Mouse (Mus musculus): ENCODE measurements around the gene Sf3a2. TPM values are rescaled to one million over a fixed set of nuclear protein-coding genes. Genes with fewer than 3 reads are reported as not detected.

Gene Sf3a2
- total and polyA plus RNA-seq, 2 experiments = 6.7 to 17.8 TPM

- Histone ChIP-seq H3K79me2 (ENCODE audit: control insufficient read depth, insufficient read depth, low read length) (peaks cover 68% of the 10 kb centered on the region; the same call in 1 of the 2 replicates), H3K36me3 (ENCODE audit: control insufficient read depth, insufficient read depth, low read length) (no peaks in the 10 kb centered on the region), H3K4me1 (ENCODE audit: control insufficient read depth, insufficient read depth, low read length) (peaks cover 68% of the 10 kb centered on the region), H3K9ac (ENCODE audit: low read depth, low read length) (no peak overlapping the region), H3K4me3 (ENCODE audit: insufficient read depth, low read depth, low read length) (no peak overlapping the region), H3K27ac (replicated peaks; ENCODE audit: insufficient read depth, low read depth, low read length) (0 out of 2 replicates have a peak overlapping the region, but pooled peaks have one; percentile 4), H3K27me3 (ENCODE audit: control insufficient read depth, insufficient read depth, low read length) (no peaks in the 10 kb centered on the region)
- peak; percentile 46 for DNase-seq (ENCODE audit: extremely low read depth, low read depth, low spot score)
- whole genome bisulfite sequencing = 42% methylated on average over 4 of the region's 4 CpGs
- no peak for TF ChIP-seq POLR2A (IDR thresholded peaks at IDR 0.05; ENCODE audit: extremely low read depth, insufficient read depth, low read length)
- TF ChIP-seq CTCF (IDR thresholded peaks at IDR 0.05; ENCODE audit: low read depth, low read length) = no peak
Observed at GRCm38 (mm10) chr10:80760596-80761524, 37.1 kb upstream of the Sf3a2 start.

GRCm38 (mm10) chr10:80761821-80762220 lies 36.2 kb upstream of the Sf3a2 start:
- Histone ChIP-seq H3K9ac (ENCODE audit: low read depth, low read length) (no peak overlapping the region), H3K79me2 (ENCODE audit: control insufficient read depth, insufficient read depth, low read length) (peaks cover 60% of the 10 kb centered on the region; the same call in 1 of the 2 replicates), H3K27me3 (ENCODE audit: control insufficient read depth, insufficient read depth, low read length) (no peaks in the 10 kb centered on the region), H3K4me3 (ENCODE audit: insufficient read depth, low read depth, low read length) (no peak overlapping the region), H3K27ac (replicated peaks; ENCODE audit: insufficient read depth, low read depth, low read length) (no peak overlapping the region), H3K4me1 (ENCODE audit: control insufficient read depth, insufficient read depth, low read length) (peaks cover 68% of the 10 kb centered on the region), H3K36me3 (ENCODE audit: control insufficient read depth, insufficient read depth, low read length) (no peaks in the 10 kb centered on the region)
- TF ChIP-seq CTCF (IDR thresholded peaks at IDR 0.05; ENCODE audit: low read depth, low read length) (no peak), POLR2A (IDR thresholded peaks at IDR 0.05; ENCODE audit: extremely low read depth, insufficient read depth, low read length) (no peak)
- DNase-seq (ENCODE audit: extremely low read depth, low read depth, low spot score) = peak; percentile 60
- WGBS = 41% methylated on average over 3 of the region's 3 CpGs

GRCm38 (mm10) chr10:80763502-80763901 lies 34.5 kb upstream of the Sf3a2 start:
- Histone ChIP-seq H3K9ac (ENCODE audit: low read depth, low read length) (no peak overlapping the region), H3K4me1 (ENCODE audit: control insufficient read depth, insufficient read depth, low read length) (peaks cover 60% of the 10 kb centered on the region), H3K27ac (replicated peaks; ENCODE audit: insufficient read depth, low read depth, low read length) (no peak overlapping the region), H3K27me3 (ENCODE audit: control insufficient read depth, insufficient read depth, low read length) (no peaks in the 10 kb centered on the region), H3K4me3 (ENCODE audit: insufficient read depth, low read depth, low read length) (no peak overlapping the region), H3K36me3 (ENCODE audit: control insufficient read depth, insufficient read depth, low read length) (peaks cover 8% of the 10 kb centered on the region), H3K79me2 (ENCODE audit: control insufficient read depth, insufficient read depth, low read length) (peaks cover 51% of the 10 kb centered on the region; the same call in 1 of the 2 replicates)
- DNase-seq (ENCODE audit: extremely low read depth, low read depth, low spot score) = no peak
- no peak for TF ChIP-seq CTCF (IDR thresholded peaks at IDR 0.05; ENCODE audit: low read depth, low read length)
- TF ChIP-seq POLR2A (IDR thresholded peaks at IDR 0.05; ENCODE audit: extremely low read depth, insufficient read depth, low read length) = no peak
- WGBS = 79% methylated on average over 2 of the region's 2 CpGs

GRCm38 (mm10) chr10:80765746-80766145 lies 32.3 kb upstream of the Sf3a2 start:
- Histone ChIP-seq H3K4me1 (ENCODE audit: control insufficient read depth, insufficient read depth, low read length) (peaks cover 46% of the 10 kb centered on the region), H3K79me2 (ENCODE audit: control insufficient read depth, insufficient read depth, low read length) (peaks cover 33% of the 10 kb centered on the region; the same call in 1 of the 2 replicates), H3K4me3 (ENCODE audit: insufficient read depth, low read depth, low read length) (no peak overlapping the region), H3K27me3 (ENCODE audit: control insufficient read depth, insufficient read depth, low read length) (no peaks in the 10 kb centered on the region), H3K9ac (ENCODE audit: low read depth, low read length) (no peak overlapping the region), H3K36me3 (ENCODE audit: control insufficient read depth, insufficient read depth, low read length) (peaks cover 13% of the 10 kb centered on the region), H3K27ac (replicated peaks; ENCODE audit: insufficient read depth, low read depth, low read length) (peak overlapping the region; percentile 83)
- DNase-seq (ENCODE audit: extremely low read depth, low read depth, low spot score) = peak; percentile 73
- 19% methylated on average over 2 of the region's 2 CpGs for WGBS
- TF ChIP-seq CTCF (IDR thresholded peaks at IDR 0.05; ENCODE audit: low read depth, low read length) = no peak
- no peak for TF ChIP-seq POLR2A (IDR thresholded peaks at IDR 0.05; ENCODE audit: extremely low read depth, insufficient read depth, low read length)

GRCm38 (mm10) chr10:80766161-80766815 lies 31.7 kb upstream of the Sf3a2 start:
- Histone ChIP-seq H3K36me3 (ENCODE audit: control insufficient read depth, insufficient read depth, low read length) (peaks cover 17% of the 10 kb centered on the region), H3K4me1 (ENCODE audit: control insufficient read depth, insufficient read depth, low read length) (peaks cover 41% of the 10 kb centered on the region), H3K4me3 (ENCODE audit: insufficient read depth, low read depth, low read length) (no peak overlapping the region), H3K79me2 (ENCODE audit: control insufficient read depth, insufficient read depth, low read length) (peaks cover 27% of the 10 kb centered on the region; the same call in 1 of the 2 replicates), H3K27me3 (ENCODE audit: control insufficient read depth, insufficient read depth, low read length) (no peaks in the 10 kb centered on the region), H3K27ac (replicated peaks; ENCODE audit: insufficient read depth, low read depth, low read length) (peak overlapping the region; percentile 83), H3K9ac (ENCODE audit: low read depth, low read length) (0 out of 2 replicates have a peak overlapping the region, but pooled peaks have one; percentile 3)
- 26% methylated on average over 10 of the region's 10 CpGs for WGBS
- peak; percentile 96 for DNase-seq (ENCODE audit: extremely low read depth, low read depth, low spot score)
- TF ChIP-seq POLR2A (IDR thresholded peaks at IDR 0.05; ENCODE audit: extremely low read depth, insufficient read depth, low read length) = no peak
